Mouse (Mus musculus) cerebellum, adult 2 months (tissue): ENCODE results near the gene Gprc5b.

Experiments used
- CTCF ChIP-seq: fragments of 200-500 bp; IDR thresholded peaks from 2 replicates; pipeline ENCODE4 v1.5.1; 2011; ENCODE audit warnings: low read depth, mild to moderate bottlenecking, control low read depth, low read length, moderate library complexity, borderline replicate concordance; ENCODE audit not compliant: insufficient read depth
- POLR2A ChIP-seq: fragments of 200-500 bp; IDR thresholded peaks from 2 replicates; pipeline ENCODE4 v1.6.1; 2011; ENCODE audit warnings: low read length, control low read depth, borderline replicate concordance; ENCODE audit not compliant: insufficient read depth

GRCm38 (mm10) chr7:119041502-119041901 lies 46.5 kb upstream of the Gprc5b start:
- TF ChIP-seq CTCF (no peak), POLR2A (no peak)
